Mouse (Mus musculus) lung, adult 2 months (tissue): Measurements from ENCODE around the gene Ppp2r5e.

ENCODE experiments used
- CTCF ChIP-seq: fragments of 200-500 bp; IDR thresholded peaks from 2 replicates; pipeline ENCODE4 v1.5.1; 2011; ENCODE audit warnings: mild to moderate bottlenecking, low read length, control low read depth; ENCODE audit not compliant: insufficient read depth
- POLR2A ChIP-seq: fragments of 200-500 bp; IDR thresholded peaks from 2 replicates; pipeline ENCODE4 v1.6.1; 2011; ENCODE audit warnings: low read depth, mild to moderate bottlenecking, control low read depth, low read length, borderline replicate concordance; ENCODE audit errors: extremely low read depth

GRCm38 (mm10) chr12:75623292-75623691, 27.2 kb upstream of the Ppp2r5e start:
- TF ChIP-seq CTCF (no peak), POLR2A (no peak)
